Mouse (Mus musculus) CD4-positive, CD25-positive, alpha-beta regulatory T cell, adult 2 months (primary cell): ENCODE measurements at regions not wholly inside any gene's neighbourhood (a gene's known extent, or its start where the extent isn't known, plus 50 kb on each side); places are given as distances from the start of the nearest gene placed in this dataset.

Experiments
- DNase-seq: peaks from one replicate; pipeline ENCODE4 v3.0.0-alpha.2; 2012; ENCODE audit warnings: low read depth, low spot score

GRCm38 (mm10) chr7:75398904-75399724 lies 56.2 kb upstream of the Akap13 start:
- DNase-seq = peak; percentile 79

DNA sequence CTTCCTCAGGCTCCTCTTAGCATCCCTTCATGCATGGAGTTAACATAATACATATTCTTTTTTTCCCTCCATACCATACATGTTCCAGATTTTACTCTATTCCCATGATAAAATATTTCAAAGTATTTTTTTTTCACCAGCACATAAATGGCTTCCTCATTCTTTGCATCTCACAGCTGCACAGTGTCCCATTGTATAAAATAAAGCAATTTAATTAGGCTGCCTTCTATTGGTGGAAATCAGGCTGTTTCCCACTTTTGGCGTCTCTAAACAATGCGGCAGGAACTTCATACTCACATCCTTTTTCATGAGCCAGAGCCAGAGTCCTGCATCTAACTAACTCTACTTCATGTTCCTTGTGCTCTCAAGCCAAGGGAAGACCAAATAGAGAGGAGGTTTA lies 54.9 kb upstream of the Akap13 start:
- no peak for DNase-seq

GRCm38 (mm10) chr7:75404955-75405354 lies 50.4 kb upstream of the Akap13 start:
- no peak for DNase-seq
